In genomic region chr5:105625504-105626150, GRCm38 (mm10) we compare ENCODE assay signal across 10 mouse cellular contexts.
DNase-seq lines count a peak whose midpoint lies in the region; ATAC-seq lines count a peak whose summit lies in the region.
"Had no signal": no experiment of that assay in that cellular context is flagged by ENCODE, and none has a peak within 500 bp of the region (broad histone marks: within the 10 kb centered on the region; RNA-seq: fewer than 3 reads in every experiment).

No protein-coding gene starts in this region.

- H3K4me2 ChIP-seq in liver, embryonic 12.5 days: no peak overlapping the region

- DNase-seq in adrenal gland, adult (ENCODE audit: inconsistent age in 2 of 2, low spot score in 1 of 2): peak; percentile 40 to 66
- DNase-seq in adrenal gland, postnatal 25 days: no peak
- no peak for DNase-seq in liver
- peak; percentile 60 for DNase-seq in kidney, adult 9 months
- no peak for DNase-seq in right cerebral cortex, adult 18-20 months
- DNase-seq in thymus, adult 18-20 months: no peak
- DNase-seq: forebrain, postnatal 0 days had no signal

- no peak overlapping the region for H3K9ac ChIP-seq in liver, embryonic 12.5 days
- H3K9ac ChIP-seq: forebrain, postnatal 0 days had no signal

- H3K27me3 ChIP-seq in liver, embryonic 12.5 days (replicated peaks): no peaks in the 10 kb centered on the region

- peak; percentile 32; the same call in 1 of the 2 replicates for ATAC-seq in liver, embryonic 12.5 days
- peak; percentile 49; the same call in 1 of the 2 replicates for ATAC-seq in megakaryocyte, adult 5-6 weeks (ENCODE audit: poor library complexity, severe bottlenecking)
- ATAC-seq: forebrain, postnatal 0 days; hindbrain, postnatal 0 days had no signal

- WGBS in liver, embryonic 12.5 days (ENCODE audit: insufficient replicate concordance): 47% methylated on average over 8 of the region's 8 CpGs

- H3K27ac ChIP-seq in liver, embryonic 12.5 days: 0 out of 2 replicates have a peak overlapping the region, but pooled peaks have one; percentile 2
- H3K27ac ChIP-seq: hindbrain, postnatal 0 days had no signal

- H3K9me3 ChIP-seq in liver, embryonic 12.5 days (replicated peaks): no peaks in the 10 kb centered on the region

- 0 out of 2 replicates have a peak, but pooled peaks cover 22% of the 10 kb centered on the region for H3K4me1 ChIP-seq in liver, embryonic 12.5 days

- no peaks in the 10 kb centered on the region for H3K36me3 ChIP-seq in liver, embryonic 12.5 days

- no peak overlapping the region for H3K4me3 ChIP-seq in liver, embryonic 12.5 days

Comparison
In these comparisons a context has a peak if more than half of its experiments do, and no peak if none do; other contexts are left out.
1. DNase-seq: peak in adrenal gland, adult (2 of 2) and kidney, adult 9 months (single experiment); none in adrenal gland, postnatal 25 days (single experiment), liver (single experiment), right cerebral cortex, adult 18-20 months (single experiment) and thymus, adult 18-20 months (0 of 2).